Mouse (Mus musculus) left cerebral cortex, adult 8-10 months (tissue): Measurements from ENCODE around the gene Olfr1512. TPM values are rescaled to one million over a fixed set of nuclear protein-coding genes. Genes with fewer than 3 reads are reported as not detected.
"Not testable (repeated sequence)": the region's sequence is repeated elsewhere in the genome, so short reads cannot be mapped to it uniquely, and the experiment has no call there.

Experiments used
- DNase-seq, 2 experiments: peaks; one replicate each; pipeline ENCODE4 v3.0.0; 2022; ENCODE audit warnings: low spot score in 2 of 2
- total RNA-seq, 4 experiments: library from RNA; stranded (reverse); gene quantifications; 2 replicates each; pipeline ENCODE4 v1.2.4; 2022

Gene Olfr1512
- not detected for total RNA-seq

GRCm38 (mm10) chr14:52379068-52379467 is at the start of gene Olfr1512:
Olfr1512 (minus strand) TSS chr14:52379168.
- DNase-seq: no peak

DNA sequence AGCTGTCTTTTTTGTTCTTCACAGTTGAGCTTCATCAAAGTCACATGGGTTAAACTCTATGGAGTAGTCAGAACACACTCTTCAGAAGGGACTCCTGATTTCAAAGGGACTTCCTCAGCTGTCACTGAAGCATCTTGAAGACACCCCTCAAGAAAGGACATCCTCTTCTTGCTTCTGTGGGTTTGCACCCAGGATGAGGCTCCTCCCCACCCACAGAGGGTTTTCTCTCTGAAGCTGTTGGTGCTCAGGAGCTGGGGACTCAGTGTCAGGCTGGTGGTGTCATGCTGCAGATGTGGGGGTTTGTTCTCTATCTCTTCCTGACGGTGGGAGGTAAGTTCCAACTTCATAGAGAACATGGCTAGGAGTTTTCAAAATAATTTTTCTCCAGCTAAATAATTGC is 48.7 kb upstream of the Olfr1512 start:
- DNase-seq: no peak

GRCm38 (mm10) chr14:52414273-52414672 is 35.3 kb upstream of the Olfr1512 start, which contains the start of gene Olfr1510:
Olfr1510 (minus strand) TSS chr14:52414373.
- no peak for DNase-seq

DNA sequence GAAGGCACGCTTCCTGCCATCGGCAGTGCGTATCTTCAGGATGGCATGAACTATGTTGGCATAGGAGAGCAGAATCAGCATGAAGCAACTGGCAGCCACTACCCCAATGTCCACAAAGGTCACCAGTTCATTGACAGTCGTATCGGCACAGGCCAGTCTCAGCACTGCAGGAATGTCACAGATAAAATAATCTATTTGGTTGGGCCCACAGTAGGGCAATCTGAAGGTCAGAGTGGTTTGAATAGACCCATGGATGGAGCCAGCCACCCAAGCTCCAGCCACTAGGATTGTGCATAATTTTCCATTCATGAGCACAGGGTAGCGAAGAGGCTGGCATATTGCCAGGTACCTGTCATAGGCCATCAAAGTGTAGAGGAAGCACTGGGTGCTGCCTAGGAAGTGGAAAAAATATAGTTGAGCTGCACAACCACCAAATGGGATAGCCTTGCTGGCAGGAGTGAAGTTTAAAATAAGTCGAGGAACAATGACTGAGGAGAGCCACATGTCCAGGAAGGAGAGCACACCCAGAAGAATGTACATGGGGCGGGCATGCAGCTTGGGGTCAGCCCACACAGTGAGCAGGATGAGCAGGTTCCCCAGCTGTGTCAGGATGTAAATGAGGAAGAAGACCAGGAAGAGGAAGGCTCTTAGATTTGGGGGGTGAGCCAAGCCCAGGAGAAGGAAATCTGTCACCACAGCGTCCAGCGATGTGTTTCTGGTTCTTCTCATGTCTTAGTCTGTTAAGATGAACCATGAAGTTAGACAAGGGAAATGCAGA is 31.4 kb upstream of the Olfr1512 start:
- not testable (repeated sequence) for DNase-seq

GRCm38 (mm10) chr14:52397279-52397678 is 18.3 kb upstream of the Olfr1512 start, which contains the start of gene Olfr1511:
Olfr1511 (minus strand) TSS chr14:52397379.
- no peak for DNase-seq

- not testable (repeated sequence) for DNase-seq
These were observed 11.3 kb upstream of the Olfr1512 start for GRCm38 (mm10) chr14:52390084-52390848.

DNA sequence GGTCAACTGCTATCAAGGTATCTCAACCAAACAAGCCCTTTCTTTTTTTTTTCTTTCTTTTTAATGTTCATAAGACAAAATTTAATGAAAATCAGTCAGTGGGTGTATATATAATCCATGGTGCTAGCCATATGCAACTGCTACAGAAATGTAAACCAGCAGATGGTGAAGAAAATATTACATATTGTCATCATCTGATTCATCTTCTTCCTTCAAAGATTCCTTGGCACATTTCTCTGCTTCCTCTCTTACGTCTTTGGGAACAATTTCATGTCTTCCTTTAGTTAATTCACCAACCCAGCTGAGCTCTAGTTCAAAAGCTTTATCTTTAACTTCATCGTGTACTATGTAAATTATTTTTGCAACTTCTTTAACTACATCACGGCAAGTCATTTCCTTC is 10.2 kb downstream of the Olfr1512 start:
- DNase-seq: no peak

DNA sequence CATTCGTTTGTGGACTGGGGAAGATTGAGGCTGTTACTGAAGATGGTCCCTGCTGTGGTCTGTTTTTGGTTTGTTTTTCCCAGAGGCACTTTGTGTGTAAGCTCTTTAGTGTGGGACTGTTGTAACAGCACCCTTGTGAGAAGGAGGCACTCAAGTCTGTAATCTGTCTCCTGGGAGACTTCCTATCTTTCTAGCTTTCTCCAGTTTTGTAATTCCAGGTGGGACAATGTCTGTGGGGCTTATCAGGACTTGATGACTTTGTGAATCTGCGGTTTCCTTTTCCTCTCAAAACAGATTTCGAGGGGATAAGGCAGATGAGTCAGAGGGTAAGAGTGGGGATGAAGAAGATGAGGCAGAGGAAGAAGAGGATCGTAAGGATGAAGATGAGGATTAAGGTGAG is 22.7 kb downstream of the Olfr1512 start, which contains the start of gene Olfr1513:
Gene Olfr1513 (minus strand): TSS at position 101 of the 400 bp plus-strand sequence.
- no peak for DNase-seq

DNA sequence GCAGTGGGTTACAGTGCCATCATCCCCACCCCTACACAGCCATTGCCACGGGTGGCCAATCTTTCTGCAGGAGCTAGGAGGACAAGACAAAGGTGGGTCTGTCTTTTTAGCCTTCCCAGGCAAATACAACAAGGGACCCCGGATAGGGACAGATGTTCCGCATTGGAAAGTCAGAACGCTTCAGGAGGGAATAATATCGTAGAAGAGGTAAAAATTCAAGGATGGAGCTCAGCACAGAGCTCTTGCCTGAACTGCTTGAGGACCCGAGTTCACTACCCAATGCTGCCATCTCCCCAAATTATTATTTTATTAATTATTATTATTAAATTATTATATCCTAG is 39.5 kb downstream of the Olfr1512 start:
- no peak for DNase-seq

GRCm38 (mm10) chr14:52338751-52339511 is 40.0 kb downstream of the Olfr1512 start:
- DNase-seq: peak; percentile 52 to 55

- DNase-seq: no peak
These were observed 46.8 kb downstream of the Olfr1512 start for GRCm38 (mm10) chr14:52332171-52332570.

DNA sequence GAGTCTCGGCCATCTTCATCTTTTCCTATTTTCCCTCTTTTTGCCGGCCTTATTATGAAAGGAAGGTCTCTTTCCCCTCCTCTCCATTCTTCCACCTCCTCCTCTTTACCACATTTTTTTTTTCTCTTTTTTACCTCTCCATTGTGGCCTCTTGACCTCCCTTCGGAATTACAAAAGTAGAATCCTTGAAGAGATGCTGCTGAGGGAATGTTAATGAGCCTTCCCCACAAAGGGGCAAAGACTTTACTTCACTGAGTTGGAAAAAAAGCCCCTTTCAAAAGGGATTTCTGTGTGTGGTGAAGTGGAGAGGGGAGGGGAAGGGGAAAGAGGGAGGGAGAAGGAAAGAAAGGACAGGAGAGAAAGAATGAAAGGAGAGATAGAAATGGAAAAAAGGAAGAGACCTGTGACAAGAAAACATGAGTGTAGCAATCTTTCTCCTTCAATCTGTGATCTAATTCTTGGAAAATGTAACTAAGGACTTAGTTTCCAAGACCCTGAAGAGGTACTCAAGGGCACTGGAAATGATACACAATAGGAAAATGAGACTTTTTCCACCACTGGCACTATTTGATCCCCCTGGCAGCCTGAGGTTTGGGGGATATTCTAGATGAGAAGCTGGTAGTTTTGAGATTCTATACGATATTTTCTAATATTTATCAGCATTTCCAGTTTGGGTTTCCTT is 47.8 kb downstream of the Olfr1512 start:
- DNase-seq: no peak

GRCm38 (mm10) chr14:52327910-52328812 is 50.8 kb downstream of the Olfr1512 start, which contains the start of gene Sall2:
Sall2 (minus strand) TSS chr14:52328762.
- DNase-seq: no peak

GRCm38 (mm10) chr14:52327375-52327901 is 51.5 kb downstream of the Olfr1512 start:
- no peak for DNase-seq

GRCm38 (mm10) chr14:52325890-52326289 is 53.1 kb downstream of the Olfr1512 start:
- DNase-seq: no peak
